Mouse (Mus musculus) layer of hippocampus, adult 8-10 months (tissue): ENCODE measurements around the gene Tbc1d10c. TPM values are rescaled to one million over a fixed set of nuclear protein-coding genes. Genes with fewer than 3 reads are reported as not detected.

Experiments
- DNase-seq, 2 experiments: peaks; one replicate each; pipeline ENCODE4 v3.0.0; 2022; ENCODE audit warnings: low spot score in 2 of 2
- total RNA-seq, 4 experiments: library from RNA; stranded (reverse); gene quantifications; 2 replicates each; pipeline ENCODE4 v1.2.4; 2022

Gene Tbc1d10c
- total RNA-seq, 4 experiments from 2014 or later: 0.66 to 2.0 (median 1.4) TPM

GRCm38 (mm10) chr19:4162646-4163542, 28.2 kb downstream of the Tbc1d10c start, which contains the start of gene Rps6kb2:
Rps6kb2 (minus strand) TSS chr19:4163354.
- peak; percentile 96 to 98 for DNase-seq

- DNase-seq: no peak
Measured at GRCm38 (mm10) chr19:4159049-4159448, 32.0 kb downstream of the Tbc1d10c start.

GRCm38 (mm10) chr19:4156771-4157170, 34.3 kb downstream of the Tbc1d10c start:
- no peak for DNase-seq

GRCm38 (mm10) chr19:4156073-4156579, 35.0 kb downstream of the Tbc1d10c start:
- DNase-seq: no peak

- DNase-seq: no peak
Measured at GRCm38 (mm10) chr19:4155223-4156072, 35.6 kb downstream of the Tbc1d10c start.

GRCm38 (mm10) chr19:4154437-4155222, 36.5 kb downstream of the Tbc1d10c start:
- DNase-seq: no peak

- no peak for DNase-seq
Measured at GRCm38 (mm10) chr19:4153232-4153654, 37.8 kb downstream of the Tbc1d10c start, which contains the start of gene Ptprcap. Ptprcap (plus strand) TSS chr19:4153604.

GRCm38 (mm10) chr19:4152445-4153231, 38.4 kb downstream of the Tbc1d10c start:
- DNase-seq: no peak

- no peak for DNase-seq
Measured at GRCm38 (mm10) chr19:4151898-4152297, 39.2 kb downstream of the Tbc1d10c start.

GRCm38 (mm10) chr19:4151488-4151860, 39.6 kb downstream of the Tbc1d10c start:
- no peak for DNase-seq

GRCm38 (mm10) chr19:4150567-4151487, 40.3 kb downstream of the Tbc1d10c start:
- no peak for DNase-seq

GRCm38 (mm10) chr19:4149764-4150461, 41.2 kb downstream of the Tbc1d10c start:
- no peak for DNase-seq

- DNase-seq: no peak
Measured at GRCm38 (mm10) chr19:4149283-4149682, 41.8 kb downstream of the Tbc1d10c start.

- DNase-seq: no peak
Measured at GRCm38 (mm10) chr19:4148819-4149218, 42.3 kb downstream of the Tbc1d10c start.

- DNase-seq: peak; percentile 93
Measured at GRCm38 (mm10) chr19:4148491-4148806, 42.6 kb downstream of the Tbc1d10c start, which contains the start of gene Coro1b. Coro1b (plus strand) TSS chr19:4148619.

- DNase-seq: no peak
Measured at GRCm38 (mm10) chr19:4147782-4148490, 43.1 kb downstream of the Tbc1d10c start.

GRCm38 (mm10) chr19:4147022-4147405, 44.1 kb downstream of the Tbc1d10c start:
- no peak for DNase-seq
